Mouse (Mus musculus) central nervous system, embryonic 11.5 days (tissue): ENCODE data around the gene Arsa. TPM values are rescaled to one million over a fixed set of nuclear protein-coding genes. Genes with fewer than 3 reads are reported as not detected.

Source experiments
- polyA plus RNA-seq: library from polyadenylated mRNA; depleted of rRNA; stranded (reverse); fragments of >200 nt; gene quantifications from 2 replicates; pipeline ENCODE4 v1.2.3, GENCODE M21; 2012; rRNA removed

Arsa gene
- polyA plus RNA-seq, result 11.8 and 13.7 TPM in 2 replicates

GRCm38 (mm10) chr15:89477091-89477491 is at the start of gene Arsa:
Gene Arsa (minus strand): TSS chr15:89477425.

DNA sequence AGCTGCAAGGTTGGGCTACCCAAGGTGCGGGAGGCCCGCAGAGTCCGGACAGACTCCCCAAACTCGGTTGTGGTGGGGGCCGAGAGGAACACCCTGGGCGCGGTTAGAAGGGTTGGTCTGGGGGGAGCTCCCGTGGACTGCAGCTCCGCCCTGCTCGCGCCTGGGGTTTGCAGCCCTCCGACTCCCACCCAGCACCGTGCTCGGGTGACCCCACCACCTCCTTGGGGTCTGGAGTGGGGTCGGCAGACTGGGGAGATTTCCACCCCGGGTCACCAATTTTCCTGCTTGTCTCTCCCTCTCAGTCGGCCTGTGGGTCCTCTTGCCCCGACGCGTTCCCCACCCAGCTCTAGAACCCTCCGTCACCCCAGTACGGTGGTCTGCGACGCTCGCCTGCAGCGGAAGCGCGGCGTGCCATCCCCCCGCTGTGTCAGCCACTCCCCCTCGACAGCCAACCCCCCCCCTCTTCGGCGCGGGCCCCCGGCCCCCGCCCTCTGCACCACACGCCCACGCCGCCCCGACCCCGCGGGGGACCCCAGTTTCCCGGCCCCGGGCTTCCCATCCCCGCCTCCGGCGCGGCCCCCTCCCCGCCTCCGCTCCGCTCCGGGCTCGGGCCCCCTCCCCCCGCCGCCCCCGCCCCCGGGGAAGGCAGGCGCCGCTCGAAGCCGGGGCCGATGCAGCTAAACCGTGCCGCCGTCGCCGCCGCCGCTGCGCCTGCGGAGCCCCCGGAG is 21.9 kb upstream of the Arsa start, which contains the start of gene Shank3:
Shank3 (plus strand) TSS at position 663 of the 728 bp plus-strand sequence.

DNA sequence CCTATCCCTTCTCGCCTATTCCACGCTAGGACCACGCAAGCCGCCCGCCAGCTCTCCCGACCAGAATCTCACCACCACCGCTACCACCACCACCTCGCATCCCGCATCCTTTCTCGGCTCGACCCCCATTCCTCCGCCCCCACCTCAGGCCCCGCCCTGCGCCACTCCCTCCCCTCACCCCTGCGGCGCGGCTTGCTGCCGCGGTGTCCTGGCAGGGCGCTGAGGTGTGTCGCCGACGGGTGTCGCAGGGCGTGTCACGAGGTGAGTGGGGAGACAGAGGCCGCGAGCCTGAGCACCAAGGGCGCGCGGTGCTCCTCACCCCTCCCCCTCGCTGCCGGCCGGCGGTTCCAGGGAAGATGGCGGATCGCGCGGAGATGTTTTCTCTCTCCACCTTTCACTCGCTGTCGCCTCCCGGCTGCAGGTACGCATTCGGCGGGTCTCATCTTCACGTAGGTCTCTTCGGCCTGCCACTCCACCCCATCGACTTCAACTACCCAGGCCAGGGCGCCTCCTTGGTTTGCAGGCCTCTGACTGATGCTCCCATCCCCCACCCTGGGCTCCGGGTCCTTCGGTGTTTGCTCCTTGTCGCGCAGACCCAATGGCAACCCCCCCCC is 23.3 kb downstream of the Arsa start, which contains the start of gene Mapk8ip2:
Mapk8ip2 (plus strand) TSS at position 49 of the 614 bp plus-strand sequence.

DNA sequence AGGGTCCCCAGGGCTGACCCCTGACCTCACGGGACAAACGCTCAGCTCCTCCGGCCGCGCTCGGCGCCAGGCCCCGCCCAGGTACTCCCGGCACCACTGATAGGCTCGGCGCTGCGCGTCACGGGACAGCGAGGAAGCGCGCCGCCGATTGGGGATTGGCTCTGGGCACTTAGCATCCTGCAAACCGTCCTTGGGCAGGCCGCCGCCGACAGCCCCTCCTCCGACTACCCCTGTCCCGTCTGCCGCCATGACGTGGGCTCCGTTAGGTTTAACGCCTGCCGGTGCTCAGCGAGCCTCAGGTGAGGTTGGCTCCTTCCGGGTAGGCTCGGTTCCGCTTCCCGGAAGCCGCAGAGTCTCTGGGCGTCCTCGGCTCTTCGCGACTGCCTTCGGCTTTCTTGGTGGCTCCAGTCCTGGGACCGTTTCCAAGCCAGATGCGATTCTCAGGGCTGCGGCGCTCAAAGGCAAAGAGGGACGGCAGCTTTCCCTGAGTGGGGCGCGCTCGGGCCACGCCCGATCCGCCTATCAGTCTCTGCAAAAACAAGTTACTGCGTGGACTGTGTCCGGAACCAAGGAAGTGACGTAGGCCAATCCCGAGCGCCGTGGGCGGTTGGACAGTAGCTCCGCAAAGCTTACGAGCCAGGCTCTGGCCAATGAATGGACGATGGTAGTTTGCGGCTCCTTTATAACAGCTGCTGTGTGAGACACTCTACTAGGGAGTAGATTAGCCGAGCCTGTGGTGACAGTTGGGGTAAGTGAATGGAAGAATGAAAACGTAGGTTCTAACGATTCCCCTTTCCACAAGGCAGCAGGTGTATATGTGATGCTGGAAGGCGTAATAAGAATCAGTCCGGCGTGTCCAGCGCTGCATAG is 47.6 kb downstream of the Arsa start, which contains the start of the genes C730034F03Rik, Gm44502 and Chkb:
C730034F03Rik (plus strand) TSS at position 238 of the 870 bp plus-strand sequence.
Gm44502 (minus strand) TSS at position 345 of the 870 bp plus-strand sequence.
Chkb (minus strand) TSS at position 557 of the 870 bp plus-strand sequence.

DNA sequence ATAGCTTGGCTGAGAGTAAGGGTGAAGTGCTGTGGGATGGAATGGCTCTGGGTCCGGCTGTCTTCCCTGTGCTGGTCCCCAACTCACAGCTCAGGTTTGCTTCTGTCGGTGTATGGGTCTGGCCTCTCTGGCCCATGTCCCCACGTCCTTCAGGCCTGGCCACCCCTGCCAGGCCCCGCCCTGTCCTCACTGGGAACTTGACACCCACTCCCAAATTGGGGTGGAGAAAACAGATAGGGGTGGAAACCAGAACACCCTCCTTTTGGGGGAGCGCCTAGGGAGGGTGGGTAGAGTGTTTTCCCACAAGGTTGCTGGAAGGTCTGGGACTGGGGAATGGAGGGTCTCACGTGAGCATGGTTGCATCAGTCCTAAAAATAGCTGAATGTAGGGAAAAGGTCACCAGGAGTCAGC is 51.5 kb downstream of the Arsa start, which contains the start of gene Cpt1b:
Cpt1b (minus strand) TSS at position 153 of the 411 bp plus-strand sequence.

Other genes with a start within 250 kb of the Arsa start
- gene Sbf1, start 162.1 kb downstream of the Arsa start, polyA plus RNA-seq, result 144 and 184 TPM in 2 replicates
- gene Adm2, start 154.7 kb downstream of the Arsa start, polyA plus RNA-seq, result 0.16 and 0.50 TPM in 2 replicates
- gene Miox, start 143.0 kb downstream of the Arsa start, polyA plus RNA-seq, result 0.10 and 0.11 TPM in 2 replicates
- 33.1 and 38.1 TPM in 2 replicates for gene Lmf2, start 121.8 kb downstream of the Arsa start, polyA plus RNA-seq
- gene Ncaph2, start 121.7 kb downstream of the Arsa start, polyA plus RNA-seq, result 124 and 153 TPM in 2 replicates
- 13.7 and 16.9 TPM in 2 replicates for gene Sco2, start 103.6 kb downstream of the Arsa start, polyA plus RNA-seq
- gene Tymp, start 100.4 kb downstream of the Arsa start, polyA plus RNA-seq, result 1.4 TPM in 2 replicates
- 0.43 and 0.58 TPM in 2 replicates for gene Odf3b, start 98.1 kb downstream of the Arsa start, polyA plus RNA-seq
- not detected in 2 replicates for gene Klhdc7b, start 92.5 kb downstream of the Arsa start, polyA plus RNA-seq
- not detected in 2 replicates for gene Syce3, start 66.9 kb downstream of the Arsa start, polyA plus RNA-seq
- 8.1 and 8.8 TPM in 2 replicates for gene Cpt1b, start 51.6 kb downstream of the Arsa start, polyA plus RNA-seq
- gene C730034F03Rik, start 47.8 kb downstream of the Arsa start, polyA plus RNA-seq, result 1.9 and 2.7 TPM in 2 replicates
- gene Gm44502, start 47.7 kb downstream of the Arsa start, polyA plus RNA-seq, result 0.47 and 0.48 TPM in 2 replicates
- gene Chkb, start 47.5 kb downstream of the Arsa start, polyA plus RNA-seq, result 66.9 and 96.2 TPM in 2 replicates
- gene Mapk8ip2, start 23.5 kb downstream of the Arsa start, polyA plus RNA-seq, result 25.4 and 34.2 TPM in 2 replicates
- 14.4 and 14.9 TPM in 2 replicates for gene Shank3, start 22.2 kb upstream of the Arsa start, polyA plus RNA-seq
- 1.6 and 2.4 TPM in 2 replicates for gene Acr, start 90.9 kb upstream of the Arsa start, polyA plus RNA-seq
- 65.9 and 78.0 TPM in 2 replicates for gene Rabl2, start 114.5 kb upstream of the Arsa start, polyA plus RNA-seq